Mouse (Mus musculus): ENCODE results near the gene Lrrc2.

Gene Lrrc2

GRCm38 (mm10) chr9:110951397-110951796, at the start of gene Lrrc2:
Gene Lrrc2 (plus strand): TSS chr9:110951545.
- no peak for DNase-seq

GRCm38 (mm10) chr9:110902271-110902670, 49.1 kb upstream of the Lrrc2 start:
- no peak for DNase-seq

- no peak for DNase-seq
These were observed 44.0 kb upstream of the Lrrc2 start for GRCm38 (mm10) chr9:110907201-110907837.

DNA sequence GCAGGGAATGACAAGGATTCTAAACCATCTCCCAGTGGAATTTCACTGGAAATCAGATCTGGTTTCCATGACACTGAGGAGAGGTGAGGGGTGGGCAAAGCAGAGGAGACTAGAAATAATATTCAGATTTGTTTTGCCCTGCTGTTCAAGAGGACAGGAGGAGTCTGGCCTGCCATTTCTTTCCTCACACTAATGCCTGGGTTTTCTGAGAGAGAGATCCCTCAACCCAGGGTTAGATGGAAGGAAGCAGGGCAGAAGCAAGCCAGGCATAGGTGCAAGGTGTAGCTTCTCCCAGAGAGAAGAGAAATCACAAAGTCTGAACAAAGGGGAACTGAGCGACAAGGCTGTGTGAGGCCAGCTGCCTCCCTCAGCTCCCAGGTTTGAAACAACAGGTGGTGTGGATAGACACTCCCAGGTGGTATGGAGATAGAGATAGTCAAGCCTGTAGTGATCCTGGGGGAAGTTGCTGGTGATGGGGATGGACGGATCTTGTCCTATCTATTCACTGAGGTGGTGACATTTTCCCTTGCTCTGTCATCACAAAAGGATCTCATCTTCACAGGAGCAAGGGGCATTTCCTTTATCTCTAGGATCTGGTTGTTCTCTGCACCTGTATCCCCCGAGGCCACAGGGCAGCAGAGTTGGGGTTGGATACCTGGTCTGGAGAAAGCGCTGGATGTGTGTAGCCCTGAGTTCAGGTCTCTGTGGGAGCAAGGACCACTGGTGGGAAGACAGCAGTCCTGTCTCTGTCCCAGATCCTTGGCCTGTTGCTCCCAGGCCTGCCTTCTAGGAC, 43.3 kb upstream of the Lrrc2 start:
- DNase-seq: no peak

DNA sequence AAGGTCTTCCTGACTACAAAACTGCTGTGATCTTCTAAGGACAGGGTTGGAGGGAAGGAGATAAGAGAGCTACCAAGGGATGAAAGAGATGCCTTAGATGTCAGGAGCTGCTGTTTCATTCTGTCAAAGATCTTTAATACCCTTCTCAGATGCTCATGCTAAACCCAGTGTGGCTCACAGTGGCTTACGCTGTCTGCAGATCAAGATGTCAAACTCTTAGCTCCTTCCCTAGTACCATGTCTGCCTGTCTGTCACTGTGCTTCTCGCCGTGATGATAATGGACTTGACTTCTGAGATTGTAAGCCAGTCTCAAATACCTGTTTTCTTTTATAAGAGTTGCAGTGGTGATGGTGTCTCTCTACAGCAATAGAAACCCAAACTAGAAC, 42.7 kb upstream of the Lrrc2 start:
- DNase-seq: no peak

GRCm38 (mm10) chr9:110909371-110909967, 41.9 kb upstream of the Lrrc2 start:
- no peak for DNase-seq

GRCm38 (mm10) chr9:110914631-110915236, 36.6 kb upstream of the Lrrc2 start:
- DNase-seq: no peak

DNA sequence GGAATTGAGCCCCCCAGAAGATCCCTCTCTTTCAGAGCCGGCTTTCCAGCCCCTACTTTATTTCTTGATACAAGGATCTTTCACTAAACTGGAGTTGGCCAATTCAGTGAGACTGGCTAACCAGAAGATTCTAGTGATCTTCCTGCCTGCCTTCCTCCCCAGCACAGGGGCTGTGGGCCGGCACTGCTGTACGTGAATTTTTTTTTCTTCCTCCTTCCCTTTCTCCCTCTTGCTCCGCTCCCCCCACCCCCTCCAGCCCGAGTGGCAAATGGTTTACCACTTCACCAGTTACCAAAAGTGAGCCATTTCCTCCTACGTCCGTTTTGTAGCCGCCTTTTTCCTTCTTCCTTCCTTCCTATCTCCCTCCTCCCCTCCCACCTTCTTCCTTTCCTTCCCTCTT, 35.9 kb upstream of the Lrrc2 start:
- no peak for DNase-seq

- no peak for DNase-seq
These were observed 34.6 kb upstream of the Lrrc2 start, which contains the start of gene Fam240a for GRCm38 (mm10) chr9:110916786-110917185. Gene Fam240a (minus strand): TSS chr9:110916861.

- no peak for DNase-seq
These were observed 30.5 kb upstream of the Lrrc2 start for GRCm38 (mm10) chr9:110920665-110921419.

- peak; percentile 69 for DNase-seq
These were observed 28.6 kb upstream of the Lrrc2 start for GRCm38 (mm10) chr9:110922759-110923158.

GRCm38 (mm10) chr9:110931573-110931972, 19.8 kb upstream of the Lrrc2 start:
- DNase-seq: no peak

DNA sequence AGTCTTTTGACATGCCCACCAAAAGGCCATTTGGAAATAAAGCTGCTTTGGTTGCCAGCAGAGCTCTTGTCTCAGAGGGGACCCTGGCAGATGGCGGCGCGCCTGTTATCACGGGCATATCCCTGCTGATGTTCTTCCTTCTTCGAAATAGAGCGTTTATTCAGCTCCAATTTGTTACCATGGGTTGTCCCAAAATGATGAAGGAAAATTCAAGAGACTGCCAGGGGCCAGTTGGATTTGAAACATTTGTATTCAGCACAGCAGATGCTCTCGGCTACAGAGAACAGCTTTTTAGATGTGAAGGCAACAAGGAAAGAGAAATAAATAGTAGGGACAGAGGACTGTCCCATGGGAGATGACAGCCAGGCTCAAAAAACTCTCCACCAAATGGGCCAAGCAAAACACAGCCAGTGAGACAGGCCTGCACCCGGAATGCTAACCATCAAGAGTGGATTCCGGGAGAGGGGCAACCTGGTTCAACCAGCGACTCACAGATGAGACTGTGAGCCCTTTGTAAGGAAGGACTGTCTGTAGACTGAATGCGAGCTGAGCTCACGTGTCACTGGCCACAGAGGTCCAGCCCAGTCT, 17.4 kb upstream of the Lrrc2 start:
- DNase-seq: peak; percentile 8

DNA sequence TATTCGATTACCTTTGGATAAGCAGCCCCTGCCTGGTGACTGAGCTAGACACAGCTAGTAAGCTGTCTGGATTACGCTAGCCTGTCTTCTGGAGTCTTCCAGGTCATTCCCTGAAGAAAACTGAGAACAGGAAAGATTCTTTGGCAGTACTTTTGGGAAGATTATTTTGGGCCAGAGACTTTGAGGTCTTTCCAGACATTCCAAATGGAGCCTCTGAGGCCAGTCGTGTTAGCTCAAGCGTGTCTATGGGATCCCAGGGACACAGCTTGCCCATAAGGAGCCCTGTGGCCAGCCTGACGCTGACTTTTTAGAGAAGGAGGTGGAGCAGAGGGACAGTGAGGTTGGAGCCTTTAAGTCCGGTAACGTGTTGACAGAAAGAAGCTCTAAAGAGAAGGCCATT, 15.4 kb upstream of the Lrrc2 start:
- no peak for DNase-seq

GRCm38 (mm10) chr9:110937506-110938490, 13.5 kb upstream of the Lrrc2 start:
- DNase-seq: no peak

GRCm38 (mm10) chr9:110944265-110944664, 7.1 kb upstream of the Lrrc2 start:
- no peak for DNase-seq

DNA sequence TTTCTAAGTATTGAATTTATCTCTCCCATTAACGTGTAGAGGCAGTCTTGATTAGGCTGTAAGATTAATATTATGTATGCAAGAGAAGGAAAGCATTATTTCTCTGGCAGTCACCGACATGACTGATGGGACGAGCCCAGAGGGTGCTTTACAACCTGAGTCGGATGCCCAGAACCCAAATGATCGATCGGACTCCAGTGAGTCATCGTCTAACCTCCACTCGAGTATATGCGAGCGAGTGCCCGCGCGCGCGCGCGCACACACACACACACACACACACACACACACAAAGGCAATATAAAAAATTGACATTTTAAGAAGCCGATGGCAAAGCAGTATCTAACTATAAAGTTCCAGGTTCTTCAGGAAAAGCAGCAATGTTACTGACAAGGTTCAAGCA, 6.0 kb upstream of the Lrrc2 start:
- no peak for DNase-seq

GRCm38 (mm10) chr9:110945926-110946325, 5.4 kb upstream of the Lrrc2 start, which contains the start of gene Tdgf1:
Gene Tdgf1 (minus strand): TSS chr9:110946158.
- no peak for DNase-seq

- DNase-seq: no peak
These were observed 4.7 kb upstream of the Lrrc2 start for GRCm38 (mm10) chr9:110946548-110947044.

DNA sequence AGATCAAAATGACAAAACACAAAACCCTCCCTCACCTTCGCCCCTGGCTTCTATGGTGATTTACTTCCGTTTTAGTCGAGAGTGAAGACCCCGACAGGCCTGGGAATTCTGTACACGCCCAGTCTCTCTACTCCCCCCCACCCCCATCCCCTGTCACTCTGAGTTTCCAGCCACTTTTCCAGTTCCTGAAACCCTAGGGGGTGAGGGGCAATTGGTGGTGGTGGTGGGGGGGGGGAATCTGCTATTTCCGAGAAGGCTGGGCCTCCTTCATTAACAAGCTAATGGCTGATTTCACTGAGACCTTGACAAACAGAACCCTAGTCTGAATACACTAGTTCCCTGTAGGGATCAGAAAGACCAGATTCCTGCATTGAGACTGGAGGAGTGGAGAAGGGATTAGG, 4.1 kb upstream of the Lrrc2 start:
- DNase-seq: no peak

GRCm38 (mm10) chr9:110947900-110948299, 3.4 kb upstream of the Lrrc2 start:
- no peak for DNase-seq

Data from kidney, adult 18-20 months (tissue).